Mouse (Mus musculus) forebrain, embryonic 14.5 days (tissue): ENCODE data around the gene Ppa2. TPM values are rescaled to one million over a fixed set of nuclear protein-coding genes. Genes with fewer than 3 reads are reported as not detected.

Experiments
- ATAC-seq: fragments of 200-750 bp; cut with Nextera tagmentation; 2 replicates; pipeline ENCODE4 v1.8.0; 2017; ENCODE audit warnings: mild to moderate bottlenecking, moderate library complexity
- DNase-seq: peaks from one replicate; pipeline ENCODE4 v3.0.0-alpha.2; 2015; ENCODE audit warnings: low spot score
- H3K27ac ChIP-seq: fragments of 300-500 bp; sonication (generic); 2 replicates; pipeline ENCODE4 v1.5.1; 2014; ENCODE audit warnings: low read depth, mild to moderate bottlenecking, control low read depth, low read length, moderate library complexity
- H3K27me3 ChIP-seq: fragments of 300-500 bp; sonication (generic); replicated peaks from 2 replicates; pipeline ENCODE4 v1.6.1; 2014; ENCODE audit warnings: low read length, control low read depth, mixed read lengths; ENCODE audit not compliant: control insufficient read depth, insufficient read depth
- H3K36me3 ChIP-seq: fragments of 300-500 bp; sonication (generic); 2 replicates; pipeline ENCODE4 v1.6.1; 2014; ENCODE audit warnings: low read length, control low read depth; ENCODE audit not compliant: control insufficient read depth, insufficient read depth
- H3K4me1 ChIP-seq: fragments of 300-500 bp; sonication (generic); 2 replicates; pipeline ENCODE4 v1.6.1; 2014; ENCODE audit warnings: antibody characterized with exemption, low read length, control low read depth; ENCODE audit not compliant: control insufficient read depth, insufficient read depth
- H3K4me2 ChIP-seq: fragments of 300-500 bp; sonication (generic); 2 replicates; pipeline ENCODE4 v1.6.1; 2014; ENCODE audit warnings: mild to moderate bottlenecking, control low read depth, low read length
- H3K4me3 ChIP-seq: fragments of 300-500 bp; sonication (generic); 2 replicates; pipeline ENCODE4 v1.5.1; 2014; ENCODE audit warnings: low read depth, low read length, control low read depth
- H3K9ac ChIP-seq: fragments of 300-500 bp; sonication (generic); 2 replicates; pipeline ENCODE4 v1.6.1; 2014; ENCODE audit warnings: mild to moderate bottlenecking, low read length, control low read depth, moderate library complexity
- H3K9me3 ChIP-seq: fragments of 300-500 bp; sonication (generic); replicated peaks from 2 replicates; pipeline ENCODE4 v1.6.1; 2016; ENCODE audit warnings: low read length, control low read depth, mixed read lengths; ENCODE audit not compliant: control insufficient read depth
- WGBS: fragments of 180-500 bp; shearing (Covaris S2); extraction: QIAGEN DNeasy Blood & Tissue Kit; methylation state at CpG from one replicate; pipeline ENCODE4 v1.1.7; 2014; 5-methylcytosine and 5-hydroxymethylcytosine counted together
- polyA plus RNA-seq: library from polyadenylated mRNA; unstranded; fragments of >200 nt; fragmentation: Nextera tagmentation; extraction: Ambion mirVana; gene quantifications from 2 replicates; pipeline ENCODE4 v1.2.1, GENCODE M21; 2014

Gene Ppa2
- polyA plus RNA-seq, 1 experiment from 2014 or later = 79.9 TPM

DNA sequence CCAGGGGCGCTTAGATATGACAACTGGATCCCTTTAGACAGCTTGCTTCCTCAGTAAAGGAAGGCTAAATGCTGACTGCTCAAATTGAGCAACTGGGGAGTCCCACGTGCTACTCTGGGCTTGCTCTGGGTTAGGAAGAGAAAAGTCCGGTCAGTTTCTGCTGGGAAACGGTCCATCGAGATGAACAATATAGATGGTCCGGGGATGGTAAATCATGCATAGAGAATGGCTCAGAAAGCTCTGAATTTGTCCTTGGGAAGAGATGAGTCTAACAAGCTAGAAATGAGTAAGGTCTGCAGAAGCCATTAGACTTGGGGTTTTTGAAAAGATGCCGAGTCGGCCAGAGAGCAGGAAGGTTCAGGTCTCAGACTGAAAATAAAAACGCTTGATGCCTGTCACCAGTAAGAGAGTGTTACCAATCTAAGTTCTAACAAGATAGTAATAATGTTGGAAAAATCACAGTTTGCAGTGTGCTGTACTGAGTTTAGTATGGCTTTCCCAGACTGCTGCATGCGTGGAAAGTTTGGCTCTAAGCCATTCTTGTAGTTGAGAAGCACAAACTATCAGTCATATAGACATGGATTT is 80.0 kb downstream of the Ppa2 start:
- ATAC-seq = no peak
- 95% methylated on average over 10 of the region's 10 CpGs for WGBS

DNA sequence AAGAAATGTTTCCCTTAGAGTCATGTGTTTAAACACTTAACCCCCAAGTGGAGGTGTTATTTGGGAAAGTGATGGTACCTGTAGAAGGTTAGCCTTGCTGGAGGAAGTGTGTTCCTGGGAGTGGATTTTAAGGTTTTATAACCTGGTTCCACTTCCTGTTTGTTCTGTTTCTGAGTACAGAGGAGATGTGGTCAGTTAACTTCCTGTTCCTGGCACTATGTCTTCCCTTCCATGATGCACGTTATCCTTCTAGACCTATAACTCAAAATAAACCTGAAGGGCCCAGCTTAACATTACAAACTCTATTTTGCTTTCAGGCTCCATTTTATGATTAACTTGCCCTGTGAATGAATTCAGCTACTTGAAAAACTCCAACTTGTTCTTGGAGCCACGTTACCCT is 84.6 kb downstream of the Ppa2 start:
- H3K4me3 ChIP-seq = no peak overlapping the region
- ATAC-seq = no peak
- no peak overlapping the region for H3K4me2 ChIP-seq
- no peaks in the 10 kb centered on the region for H3K36me3 ChIP-seq
- no peaks in the 10 kb centered on the region for H3K4me1 ChIP-seq
- 81% methylated on average over 2 of the region's 2 CpGs for WGBS
- H3K9me3 ChIP-seq = no peaks in the 10 kb centered on the region
- no peak overlapping the region for H3K9ac ChIP-seq
- H3K27ac ChIP-seq = no peak overlapping the region
- DNase-seq = no peak
- no peaks in the 10 kb centered on the region for H3K27me3 ChIP-seq

More for the DNA sequence above, 80.0 kb downstream of the Ppa2 start:
- Histone ChIP-seq H3K4me2 (no peak overlapping the region), H3K4me1 (no peaks in the 10 kb centered on the region), H3K27me3 (no peaks in the 10 kb centered on the region), H3K9me3 (no peaks in the 10 kb centered on the region), H3K4me3 (no peak overlapping the region), H3K9ac (no peak overlapping the region), H3K36me3 (no peaks in the 10 kb centered on the region), H3K27ac (no peak overlapping the region)
- DNase-seq = no peak

DNA sequence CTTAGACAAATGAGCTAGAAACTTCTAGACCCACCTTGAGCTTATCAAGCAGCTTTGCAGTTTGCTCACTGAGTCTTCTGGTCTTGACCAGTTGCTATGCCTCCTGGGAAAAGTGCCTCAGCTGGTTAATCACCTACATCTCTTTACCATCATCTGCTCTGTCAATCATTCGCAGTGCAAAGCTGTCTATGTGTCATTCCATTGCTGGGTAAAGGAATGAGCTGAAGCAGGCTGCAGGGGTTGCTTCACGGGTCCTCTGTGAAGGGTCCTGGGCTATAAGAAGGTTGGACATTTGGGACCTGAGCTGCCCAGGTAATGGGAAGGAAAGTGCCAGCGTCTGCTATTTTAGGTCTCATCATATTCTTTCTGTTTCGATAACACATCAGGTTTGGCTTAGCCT is 93.9 kb downstream of the Ppa2 start:
- no peak overlapping the region for H3K4me2 ChIP-seq
- DNase-seq (no peak), ATAC-seq (no peak)
- WGBS = 91% methylated on average over 4 of the region's 4 CpGs
- no peaks in the 10 kb centered on the region for H3K27me3 ChIP-seq
- H3K4me1 ChIP-seq = no peaks in the 10 kb centered on the region
- no peak overlapping the region for H3K9ac ChIP-seq
- no peak overlapping the region for H3K4me3 ChIP-seq
- H3K36me3 ChIP-seq = no peaks in the 10 kb centered on the region
- no peak overlapping the region for H3K27ac ChIP-seq
- H3K9me3 ChIP-seq = no peaks in the 10 kb centered on the region

DNA sequence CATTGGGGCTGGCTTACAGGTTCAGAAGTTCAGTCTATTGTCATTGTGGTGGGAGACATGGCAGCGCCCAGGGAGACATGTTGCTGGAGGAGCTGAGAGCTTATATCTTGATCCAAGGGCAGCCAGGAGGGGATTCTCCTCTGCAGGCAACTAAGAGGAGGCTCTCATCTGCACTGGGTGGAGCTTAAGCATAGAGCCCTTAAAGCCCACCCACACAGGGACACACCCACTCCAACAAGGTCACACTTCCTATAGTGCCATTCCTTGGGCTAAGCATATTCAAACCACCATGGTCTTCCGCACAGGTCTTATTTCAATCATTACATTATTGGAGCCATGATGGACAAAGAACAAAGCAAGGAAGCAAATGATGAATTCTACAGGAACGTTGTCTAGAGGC is 95.7 kb downstream of the Ppa2 start:
- Histone ChIP-seq H3K27me3 (no peaks in the 10 kb centered on the region), H3K36me3 (no peaks in the 10 kb centered on the region), H3K4me2 (no peak overlapping the region), H3K27ac (no peak overlapping the region), H3K4me1 (no peaks in the 10 kb centered on the region), H3K9ac (no peak overlapping the region), H3K4me3 (no peak overlapping the region), H3K9me3 (no peaks in the 10 kb centered on the region)
- DNase-seq (no peak), ATAC-seq (no peak)
- WGBS = 89% methylated on average over 3 of the region's 3 CpGs

DNA sequence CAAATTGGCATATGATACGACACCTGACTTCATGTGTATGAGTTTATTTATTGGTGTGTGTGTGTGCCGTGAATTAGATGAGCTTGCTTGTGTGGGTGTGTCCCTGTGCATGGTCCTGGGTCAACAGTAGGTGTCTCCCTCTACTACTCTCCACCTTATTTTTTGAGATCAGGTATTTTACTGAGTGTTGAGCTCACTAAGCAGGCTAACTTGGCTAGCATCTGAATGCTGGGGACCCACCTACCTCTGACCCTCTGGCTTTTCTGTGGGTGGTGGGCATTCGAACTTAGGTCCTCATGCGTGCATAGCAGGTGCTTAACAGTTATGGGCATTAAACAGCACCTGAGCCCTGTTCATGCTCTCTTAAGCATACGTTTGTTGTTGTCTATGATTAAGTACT is 96.3 kb downstream of the Ppa2 start:
- H3K4me3 ChIP-seq = no peak overlapping the region
- no peak overlapping the region for H3K27ac ChIP-seq
- H3K9ac ChIP-seq = no peak overlapping the region
- WGBS = 91% methylated on average over 5 of the region's 5 CpGs
- no peak overlapping the region for H3K4me2 ChIP-seq
- ATAC-seq = no peak
- H3K36me3 ChIP-seq = no peaks in the 10 kb centered on the region
- no peaks in the 10 kb centered on the region for H3K4me1 ChIP-seq
- no peaks in the 10 kb centered on the region for H3K9me3 ChIP-seq
- no peaks in the 10 kb centered on the region for H3K27me3 ChIP-seq
- no peak for DNase-seq

DNA sequence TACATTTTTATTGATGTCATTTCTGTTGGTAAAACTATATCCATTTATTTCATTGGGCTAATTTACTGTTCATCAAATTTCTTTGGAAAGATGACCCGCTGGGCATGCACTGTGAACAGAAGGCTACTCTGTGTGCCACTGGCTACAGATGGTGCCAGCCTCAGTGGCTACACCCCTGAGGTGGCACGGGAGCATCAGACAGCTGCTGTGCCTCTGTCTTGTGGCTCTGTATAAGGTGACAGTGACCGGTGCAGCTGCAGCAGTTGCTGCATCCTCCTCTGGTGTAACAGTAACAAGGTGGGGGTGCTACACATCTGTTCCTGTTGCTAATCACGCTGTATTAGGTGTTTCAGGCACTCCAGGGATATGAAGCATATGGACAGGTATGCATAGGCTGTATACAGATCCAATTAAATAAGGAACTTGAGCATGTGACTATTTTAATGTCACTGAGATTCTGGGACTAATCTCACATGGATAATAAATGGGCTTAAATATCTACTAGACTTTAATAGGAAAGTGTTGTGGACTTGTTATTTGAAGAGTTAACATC is 101.3 kb downstream of the Ppa2 start:
- Histone ChIP-seq H3K4me2 (no peak overlapping the region), H3K27me3 (no peaks in the 10 kb centered on the region), H3K9ac (no peak overlapping the region), H3K9me3 (no peaks in the 10 kb centered on the region), H3K36me3 (no peaks in the 10 kb centered on the region), H3K27ac (no peak overlapping the region), H3K4me1 (no peaks in the 10 kb centered on the region), H3K4me3 (no peak overlapping the region)
- DNase-seq (no peak), ATAC-seq (no peak)
- 87% methylated on average over 4 of the region's 4 CpGs for WGBS

DNA sequence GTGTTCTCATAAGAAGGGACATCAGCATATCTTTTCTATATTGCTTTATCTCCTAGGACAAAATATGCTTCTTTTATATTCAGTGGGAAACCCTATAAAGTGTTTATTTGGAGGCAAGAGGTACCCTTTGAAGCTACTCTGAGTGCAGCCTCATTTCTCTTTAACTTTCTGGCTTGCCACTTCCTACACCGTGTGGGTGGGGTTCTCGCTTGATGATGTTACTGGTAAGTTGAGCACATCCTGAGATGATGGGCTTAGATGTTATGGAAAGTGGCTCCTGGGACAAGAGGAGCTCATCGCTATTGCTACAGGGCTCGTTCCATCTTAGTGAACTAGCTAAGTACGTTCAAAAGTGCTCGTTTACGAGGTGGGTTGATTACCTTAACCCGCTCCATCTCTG is 101.9 kb downstream of the Ppa2 start:
- Histone ChIP-seq H3K27me3 (no peaks in the 10 kb centered on the region), H3K4me3 (no peak overlapping the region), H3K36me3 (no peaks in the 10 kb centered on the region), H3K27ac (no peak overlapping the region), H3K4me1 (no peaks in the 10 kb centered on the region), H3K4me2 (no peak overlapping the region), H3K9me3 (no peaks in the 10 kb centered on the region), H3K9ac (no peak overlapping the region)
- ATAC-seq (no peak), DNase-seq (no peak)
- WGBS = 84% methylated on average over 8 of the region's 8 CpGs

DNA sequence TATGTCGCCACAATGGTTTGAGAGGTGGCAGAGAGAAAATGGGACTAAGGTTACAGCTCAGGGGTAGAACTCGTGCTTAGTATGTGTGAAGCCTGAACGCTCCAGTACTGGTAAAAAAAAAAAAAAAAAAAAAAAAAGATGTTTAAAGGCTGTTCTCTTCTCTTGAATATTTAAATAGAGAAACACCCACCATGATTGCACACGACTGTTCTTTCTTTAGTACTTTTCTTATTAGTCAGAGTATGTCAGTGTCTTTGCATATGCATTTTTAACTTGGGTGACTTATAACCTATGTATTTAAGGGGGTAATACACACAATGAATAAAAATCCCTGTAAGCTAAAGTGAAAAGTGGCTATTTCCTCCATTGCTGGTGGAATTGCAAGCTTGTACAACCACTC is 104.8 kb downstream of the Ppa2 start:
- Histone ChIP-seq H3K4me2 (no peak overlapping the region), H3K27me3 (no peaks in the 10 kb centered on the region), H3K4me3 (no peak overlapping the region), H3K36me3 (no peaks in the 10 kb centered on the region), H3K27ac (no peak overlapping the region), H3K4me1 (no peaks in the 10 kb centered on the region), H3K9ac (no peak overlapping the region), H3K9me3 (no peaks in the 10 kb centered on the region)
- 92% methylated on average over 4 of the region's 4 CpGs for whole genome bisulfite sequencing
- DNase-seq (no peak), ATAC-seq (no peak)

DNA sequence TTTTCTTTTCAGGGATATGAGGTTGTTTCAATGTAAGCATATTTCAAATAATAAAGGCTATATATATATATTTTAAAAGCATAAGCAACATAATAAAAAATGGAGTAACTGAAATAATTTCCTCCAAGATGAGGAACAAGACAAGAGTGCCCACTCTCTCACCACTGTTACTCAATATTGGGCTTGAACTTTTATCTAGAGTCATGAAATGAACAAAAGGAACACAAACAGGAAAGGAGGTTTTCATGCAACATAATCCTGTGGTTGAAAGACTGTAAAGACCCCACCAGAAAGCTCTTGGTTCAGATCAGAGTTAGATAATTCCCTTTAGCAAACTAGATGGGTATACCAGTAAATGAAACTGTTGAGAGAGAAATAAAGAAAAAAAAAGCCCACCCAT is 113.2 kb downstream of the Ppa2 start:
- Histone ChIP-seq H3K4me2 (no peak overlapping the region), H3K9me3 (no peaks in the 10 kb centered on the region), H3K9ac (no peak overlapping the region), H3K4me3 (no peak overlapping the region), H3K36me3 (no peaks in the 10 kb centered on the region), H3K27ac (no peak overlapping the region), H3K27me3 (no peaks in the 10 kb centered on the region), H3K4me1 (no peaks in the 10 kb centered on the region)
- ATAC-seq (no peak), DNase-seq (no peak)
